Mouse (Mus musculus): Measurements from ENCODE around the gene Wnt5b. TPM values are rescaled to one million over a fixed set of nuclear protein-coding genes. Genes with fewer than 3 reads are reported as not detected.

Gene Wnt5b
- 1 to 10 TPM; 1.8 to 2.2 TPM for total RNA-seq (2021)
- long read RNA-seq, experiment 1, partial matches to known transcripts, result 0 of 4 reads
- long read RNA-seq, experiment 1, other reads (novel, unspliced or antisense), result 2 of 4 reads
- long read RNA-seq, experiment 2, partial matches to known transcripts, result 0 of 5 reads
- long read RNA-seq, experiment 2, other reads (novel, unspliced or antisense), result 2 of 5 reads

DNA sequence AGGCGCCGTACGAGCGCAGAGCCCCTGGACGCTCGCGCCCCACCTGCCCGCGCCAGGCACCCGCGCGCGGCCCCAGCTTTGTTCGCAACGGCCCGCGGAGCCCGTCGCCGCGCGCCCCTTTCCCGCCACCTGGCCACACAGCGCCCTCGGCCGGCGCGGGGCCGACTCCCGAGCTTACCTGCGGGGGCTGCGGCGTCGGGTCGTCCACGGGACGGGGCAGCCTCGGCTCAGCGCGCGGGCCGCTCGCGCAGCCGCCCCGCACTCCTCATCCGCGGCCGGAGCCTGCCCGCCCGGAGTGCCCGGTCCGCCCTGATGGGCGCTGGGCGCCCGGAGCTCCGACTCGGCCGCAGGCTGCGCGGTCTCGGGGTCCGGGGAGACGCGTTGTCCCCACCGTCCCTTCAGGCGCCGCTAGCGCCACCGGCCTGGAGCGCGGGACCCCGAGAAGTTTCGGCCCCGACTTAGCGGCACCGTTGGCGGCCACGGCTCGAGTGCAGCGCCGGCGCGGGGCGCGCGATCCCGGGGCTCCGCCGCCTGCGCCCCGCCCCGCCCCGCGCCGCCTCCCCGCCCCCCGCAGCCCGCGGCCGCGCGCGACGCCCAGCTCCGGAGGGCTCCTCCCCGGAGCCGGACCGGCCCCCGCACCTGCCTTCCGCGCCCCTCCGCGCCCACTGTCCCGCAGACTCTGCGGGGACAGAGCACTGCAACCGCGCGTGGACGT lies at the start of gene Wnt5b:
TSS of gene Wnt5b (minus strand) at position 545 of the 715 bp plus-strand sequence.
- no peak for DNase-seq (ENCODE audit: low spot score in 2 of 2)

GRCm38 (mm10) chr6:119590872-119591271 lies 46.7 kb upstream of the Wnt5b start:
- DNase-seq (ENCODE audit: low spot score in 2 of 2), result no peak

- DNase-seq (ENCODE audit: low spot score in 2 of 2), result no peak
Measured at GRCm38 (mm10) chr6:119587897-119588296, 43.8 kb upstream of the Wnt5b start.

DNA sequence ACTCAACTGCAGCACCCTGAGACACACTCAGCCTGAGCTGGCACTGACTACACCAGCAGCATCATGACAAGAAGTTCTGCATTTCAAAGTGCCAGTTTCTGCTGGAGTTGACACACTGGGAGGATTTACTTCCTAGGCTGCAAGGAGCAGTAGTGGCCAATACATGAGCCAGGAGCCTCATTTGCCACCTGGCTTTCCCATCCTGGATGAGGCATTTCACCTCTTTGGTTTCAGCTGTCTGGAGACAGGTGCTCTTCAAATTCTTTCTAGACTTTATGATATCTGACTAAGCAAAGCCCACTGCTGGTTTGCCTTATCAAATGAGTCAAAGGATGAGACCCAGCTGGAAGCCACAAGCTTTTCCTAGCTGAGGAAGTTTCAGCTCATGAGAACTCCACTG lies 43.3 kb upstream of the Wnt5b start:
- no peak for DNase-seq (ENCODE audit: low spot score in 2 of 2)

DNA sequence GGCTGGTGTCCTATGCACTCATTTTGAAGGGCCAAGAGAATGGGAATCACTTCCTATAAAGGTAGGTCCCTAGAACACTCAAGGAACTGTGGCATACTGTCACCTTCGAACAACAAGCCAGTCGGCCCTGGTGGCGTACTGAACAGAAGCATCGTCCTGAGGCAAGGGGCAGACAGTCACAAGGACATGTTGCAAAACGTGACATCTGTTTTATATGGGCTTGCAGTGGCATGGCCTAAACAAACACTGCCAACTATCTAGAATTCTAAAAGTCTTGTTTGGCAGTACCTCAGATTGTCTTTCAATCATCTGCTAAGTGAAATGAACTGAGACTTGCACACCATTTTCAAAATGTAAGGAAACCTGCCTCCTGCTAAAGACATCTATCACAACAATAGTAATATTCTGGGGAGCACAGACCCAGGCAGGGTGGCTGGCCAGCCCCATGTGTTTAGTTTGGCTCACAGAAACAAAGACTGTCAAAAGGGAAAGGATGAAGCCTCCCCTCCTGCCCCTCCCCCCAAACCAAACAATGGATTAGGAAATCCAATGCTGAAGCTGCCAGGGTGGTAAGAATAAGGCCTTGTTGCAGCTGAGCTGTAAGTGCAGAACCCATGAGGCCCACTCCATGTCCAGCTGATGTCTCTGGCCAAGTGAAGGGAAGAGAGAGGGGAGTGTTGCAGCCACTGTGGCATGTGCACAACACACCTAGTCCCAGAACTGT lies 41.7 kb upstream of the Wnt5b start:
- peak in 1 of 2 experiments; percentile 22 for DNase-seq (ENCODE audit: low spot score in 2 of 2)

- DNase-seq (ENCODE audit: low spot score in 2 of 2), result no peak
Measured at GRCm38 (mm10) chr6:119584061-119584460, 39.9 kb upstream of the Wnt5b start.

GRCm38 (mm10) chr6:119583165-119583564 lies 39.0 kb upstream of the Wnt5b start:
- no peak for DNase-seq (ENCODE audit: low spot score in 2 of 2)

GRCm38 (mm10) chr6:119576706-119577105 lies 32.6 kb upstream of the Wnt5b start:
- DNase-seq (ENCODE audit: low spot score in 2 of 2), result no peak

GRCm38 (mm10) chr6:119575331-119575730 lies 31.2 kb upstream of the Wnt5b start:
- DNase-seq (ENCODE audit: low spot score in 2 of 2), result no peak

GRCm38 (mm10) chr6:119572296-119572695 lies 28.1 kb upstream of the Wnt5b start:
- DNase-seq (ENCODE audit: low spot score in 2 of 2), result no peak

- DNase-seq (ENCODE audit: low spot score in 2 of 2), result no peak
Measured at GRCm38 (mm10) chr6:119570797-119571196, 26.6 kb upstream of the Wnt5b start.

DNA sequence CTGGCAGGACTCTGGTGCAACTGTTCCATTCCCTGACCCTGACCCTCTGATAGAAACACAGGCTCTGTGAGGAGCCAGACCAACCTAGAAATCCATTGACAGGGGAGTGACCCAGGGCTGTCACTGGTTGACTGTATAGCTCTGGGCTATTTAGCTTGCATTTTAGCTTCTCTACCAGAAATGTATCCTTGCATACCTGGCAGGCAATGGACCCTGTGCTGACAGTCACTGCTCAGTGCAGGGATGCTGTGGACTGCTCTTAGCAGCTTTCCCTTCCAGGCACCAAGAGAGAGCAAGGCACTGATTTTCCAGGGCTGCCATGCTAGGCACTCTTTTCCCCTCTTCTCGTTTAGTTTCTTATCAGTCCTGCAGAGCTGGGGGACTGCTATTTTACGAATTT lies 24.2 kb upstream of the Wnt5b start:
- DNase-seq (ENCODE audit: low spot score in 2 of 2), result no peak

- no peak for DNase-seq (ENCODE audit: low spot score in 2 of 2)
Measured at GRCm38 (mm10) chr6:119565451-119566379, 21.6 kb upstream of the Wnt5b start.

- DNase-seq (ENCODE audit: low spot score in 2 of 2), result no peak
Measured at GRCm38 (mm10) chr6:119562558-119562957, 18.4 kb upstream of the Wnt5b start.

DNA sequence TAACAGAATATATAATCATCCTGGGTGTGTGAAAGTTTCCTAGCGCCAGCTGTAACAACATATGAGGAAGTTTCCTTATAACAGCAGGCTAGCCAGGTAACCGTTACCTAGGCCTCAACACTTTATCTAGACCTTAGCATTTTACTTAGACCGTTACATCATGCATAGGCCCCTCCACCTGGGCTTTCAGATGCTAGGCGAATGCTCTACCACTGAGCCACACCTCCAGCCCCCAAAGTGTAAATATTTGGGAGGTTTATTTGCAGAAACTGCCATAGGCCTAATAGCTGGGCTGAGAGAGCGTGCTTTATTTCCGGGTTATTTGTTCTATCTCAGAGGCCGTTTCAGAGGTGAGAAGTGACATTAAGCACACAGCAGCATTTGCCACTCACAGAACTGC lies 14.7 kb upstream of the Wnt5b start:
- DNase-seq (ENCODE audit: low spot score in 2 of 2), result no peak

DNA sequence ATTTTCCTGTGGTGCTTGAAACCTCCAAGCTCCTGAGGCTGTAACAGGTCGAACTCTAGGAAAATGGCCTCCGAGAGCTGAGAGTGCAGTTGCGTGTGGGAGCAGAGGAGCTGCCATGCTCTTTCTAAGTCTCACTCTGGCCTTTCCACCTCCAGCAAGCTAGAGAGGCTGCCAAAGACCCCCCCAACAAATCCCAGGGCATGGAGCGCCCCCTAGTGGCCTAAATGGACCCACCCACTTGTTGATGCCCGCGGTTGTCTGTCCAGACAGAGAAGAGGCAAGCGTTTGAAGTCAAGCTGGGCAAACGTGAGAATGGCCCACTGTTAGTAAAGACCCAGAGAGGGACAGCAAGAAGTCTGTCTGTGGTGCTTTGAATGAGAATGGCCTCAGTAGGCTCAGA lies 10.3 kb upstream of the Wnt5b start:
- DNase-seq (ENCODE audit: low spot score in 2 of 2), result no peak

GRCm38 (mm10) chr6:119544518-119544864 lies 344 bp upstream of the Wnt5b start:
- DNase-seq (ENCODE audit: low spot score in 2 of 2), result no peak

DNA sequence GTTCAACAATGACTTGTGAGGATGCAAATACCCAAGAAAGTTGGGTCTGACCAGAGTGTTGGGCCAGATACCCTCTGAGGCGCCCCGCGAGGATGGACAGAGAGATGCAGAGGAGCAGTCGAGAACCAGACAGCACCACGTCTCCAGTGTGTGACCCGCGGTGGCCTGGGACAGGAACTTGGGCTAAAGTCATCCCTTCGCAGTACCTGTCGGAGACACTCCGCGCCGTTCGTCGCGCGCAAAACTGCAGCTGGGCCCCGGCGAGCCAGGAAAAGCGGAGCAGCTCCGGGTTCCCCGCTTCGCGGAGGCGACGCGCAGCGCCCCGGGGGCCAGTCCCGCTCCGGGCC lies 718 bp downstream of the Wnt5b start:
- no peak for DNase-seq (ENCODE audit: low spot score in 2 of 2)

- DNase-seq (ENCODE audit: low spot score in 2 of 2), result no peak
Measured at GRCm38 (mm10) chr6:119535867-119536266, 8.3 kb downstream of the Wnt5b start.

- DNase-seq (ENCODE audit: low spot score in 2 of 2), result no peak
Measured at GRCm38 (mm10) chr6:119533170-119533709, 10.9 kb downstream of the Wnt5b start.

- DNase-seq (ENCODE audit: low spot score in 2 of 2), result no peak
Measured at GRCm38 (mm10) chr6:119529659-119530058, 14.5 kb downstream of the Wnt5b start.

Measured in layer of hippocampus, postnatal 14 days (tissue).